Mouse (Mus musculus): ENCODE results near the gene Serpine1.
"Not testable (repeated sequence)": the region's sequence is repeated elsewhere in the genome, so short reads cannot be mapped to it uniquely, and the experiment has no call there.

The Serpine1 gene

GRCm38 (mm10) chr5:137072079-137072960 lies at the start of gene Serpine1:
Gene Serpine1, minus strand, starts transcription at chr5:137072268.
- peak; percentile 57 to 71 for DNase-seq

GRCm38 (mm10) chr5:137121280-137121679 lies 49.2 kb upstream of the Serpine1 start:
- no peak for DNase-seq

DNA sequence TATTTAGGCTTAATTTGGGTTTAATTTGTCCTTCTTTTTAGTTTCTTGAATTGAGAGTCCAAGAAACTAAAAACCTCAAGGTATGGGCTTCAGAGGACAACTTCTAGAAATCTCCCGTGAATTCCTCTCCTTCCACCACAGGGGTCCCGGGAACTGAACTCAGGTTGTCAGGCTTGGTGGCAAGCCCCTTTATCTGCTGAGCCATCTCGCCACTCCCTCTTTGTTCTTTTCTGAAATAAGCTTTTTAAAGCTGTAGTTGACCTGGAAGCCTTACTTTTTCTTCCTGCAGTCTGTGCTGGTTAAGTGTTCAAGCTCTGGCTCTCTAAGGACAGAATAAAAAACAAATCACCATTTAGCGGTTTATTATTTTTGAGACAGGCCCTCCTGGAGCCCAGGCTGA lies 46.8 kb upstream of the Serpine1 start:
- DNase-seq = no peak

GRCm38 (mm10) chr5:137117994-137118393 lies 45.9 kb upstream of the Serpine1 start:
- DNase-seq = not testable (repeated sequence)

DNA sequence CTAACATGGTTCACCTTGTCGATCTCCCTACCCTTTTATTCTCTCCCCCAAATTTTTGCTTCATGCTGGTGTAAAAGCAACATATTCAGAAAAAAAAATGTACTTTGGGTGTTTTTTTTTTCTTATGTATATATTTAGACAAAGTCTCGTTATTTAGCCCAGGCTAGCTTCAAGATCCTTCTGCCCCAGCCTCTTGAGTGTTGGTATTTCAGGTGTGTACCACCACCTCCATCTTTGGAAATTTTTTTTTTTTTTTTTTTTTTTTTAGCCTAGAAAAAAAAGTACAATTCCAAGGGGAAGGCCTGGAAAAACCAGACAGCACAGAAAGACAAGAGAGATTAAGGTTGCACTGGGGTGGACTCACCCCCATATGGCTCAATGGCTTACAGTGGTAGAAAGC lies 44.9 kb upstream of the Serpine1 start:
- DNase-seq = no peak

- DNase-seq = no peak
Observed at GRCm38 (mm10) chr5:137115866-137116847, 44.1 kb upstream of the Serpine1 start, which contains the start of gene Trim56. Gene Trim56, minus strand, starts transcription at chr5:137116209.

DNA sequence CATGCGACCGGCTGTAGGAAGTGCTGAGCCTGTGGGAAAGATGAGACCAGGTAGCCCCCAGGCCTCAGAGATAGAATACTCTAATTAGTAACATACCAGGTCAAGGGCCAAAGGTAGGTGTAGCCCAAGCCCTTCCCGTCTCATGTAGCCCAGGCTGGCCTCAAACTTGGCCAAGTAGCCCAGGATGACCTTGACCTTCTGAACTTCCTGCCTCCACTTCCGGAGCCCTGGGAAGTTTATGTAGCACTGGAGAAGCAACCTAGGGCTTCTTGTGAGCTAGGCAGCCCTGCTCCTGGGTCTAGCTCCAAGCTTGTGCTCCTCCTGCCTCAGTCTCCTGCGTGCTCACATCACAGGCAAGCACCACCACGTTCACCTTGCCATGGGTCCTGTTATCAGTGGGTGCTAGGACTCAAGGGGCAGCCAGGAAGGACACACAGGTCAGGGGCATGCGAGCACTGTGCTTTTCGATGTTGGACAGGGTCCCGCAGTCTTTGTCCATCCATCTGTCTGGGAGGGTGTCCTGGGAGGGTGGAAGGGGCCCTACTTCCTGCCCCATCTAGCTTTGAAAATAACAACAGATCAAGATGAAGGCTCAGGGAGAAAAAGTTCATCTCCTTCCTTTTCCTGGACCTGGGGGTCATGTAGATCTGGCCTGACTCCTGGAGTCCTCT lies 43.0 kb upstream of the Serpine1 start:
- no peak for DNase-seq

- DNase-seq = no peak
Observed at GRCm38 (mm10) chr5:137111542-137112408, 39.7 kb upstream of the Serpine1 start.

GRCm38 (mm10) chr5:137110863-137111262 lies 38.8 kb upstream of the Serpine1 start:
- DNase-seq = no peak

DNA sequence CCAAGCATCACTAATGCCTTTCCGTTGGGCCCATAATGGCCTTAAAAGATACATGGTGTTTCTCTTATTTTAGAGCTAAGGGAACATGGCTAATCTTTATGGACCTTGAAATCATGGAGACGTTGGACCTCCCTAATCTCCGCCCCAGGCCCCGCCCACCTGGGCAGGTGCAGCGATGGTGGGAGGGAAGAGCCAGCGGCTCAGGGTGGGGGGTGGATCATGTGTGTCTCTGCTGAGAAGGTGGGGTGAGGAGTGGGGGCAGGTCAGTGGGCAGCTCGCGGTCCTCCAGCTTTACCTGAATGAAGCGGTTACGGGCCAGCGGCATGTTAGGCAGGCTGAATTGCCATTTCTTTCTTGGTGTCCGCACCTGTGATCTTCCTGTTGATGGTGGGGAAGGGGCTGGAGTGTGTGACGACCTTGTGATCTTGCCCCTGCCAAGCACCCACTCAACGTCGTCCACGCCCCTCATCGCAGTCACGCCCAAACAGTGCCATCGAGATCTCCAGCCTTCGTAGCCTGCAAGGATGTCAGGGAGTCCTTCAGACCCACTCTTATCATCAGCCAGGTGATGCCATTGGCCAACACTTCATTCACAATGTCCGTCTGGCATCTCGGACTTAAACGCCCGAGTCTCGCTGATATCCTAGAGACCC lies 38.0 kb upstream of the Serpine1 start:
- no peak for DNase-seq

GRCm38 (mm10) chr5:137108111-137108510 lies 36.0 kb upstream of the Serpine1 start:
- DNase-seq = no peak

GRCm38 (mm10) chr5:137107670-137108069 lies 35.6 kb upstream of the Serpine1 start:
- no peak for DNase-seq

GRCm38 (mm10) chr5:137107024-137107423 lies 35.0 kb upstream of the Serpine1 start:
- peak; percentile 88 to 92 for DNase-seq

DNA sequence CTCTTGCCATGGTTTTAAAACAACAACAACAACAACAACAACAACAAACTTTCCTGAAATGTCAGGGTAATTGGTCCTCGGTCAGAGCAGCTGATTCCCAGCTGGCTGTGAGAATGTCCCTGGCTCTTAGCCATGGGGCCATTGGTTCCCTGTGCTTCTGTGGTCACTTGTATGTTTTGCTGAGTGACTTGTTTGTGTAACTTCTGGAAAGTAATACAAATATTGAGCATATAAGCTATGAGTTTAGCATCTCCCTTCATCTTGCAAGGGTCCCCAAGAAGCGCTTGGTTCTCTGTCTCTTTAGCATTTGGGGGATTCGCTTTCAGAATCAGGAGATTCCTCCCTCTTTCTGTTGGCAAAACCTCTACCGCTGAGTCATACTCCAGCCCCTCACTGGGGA lies 34.4 kb upstream of the Serpine1 start:
- no peak for DNase-seq

DNA sequence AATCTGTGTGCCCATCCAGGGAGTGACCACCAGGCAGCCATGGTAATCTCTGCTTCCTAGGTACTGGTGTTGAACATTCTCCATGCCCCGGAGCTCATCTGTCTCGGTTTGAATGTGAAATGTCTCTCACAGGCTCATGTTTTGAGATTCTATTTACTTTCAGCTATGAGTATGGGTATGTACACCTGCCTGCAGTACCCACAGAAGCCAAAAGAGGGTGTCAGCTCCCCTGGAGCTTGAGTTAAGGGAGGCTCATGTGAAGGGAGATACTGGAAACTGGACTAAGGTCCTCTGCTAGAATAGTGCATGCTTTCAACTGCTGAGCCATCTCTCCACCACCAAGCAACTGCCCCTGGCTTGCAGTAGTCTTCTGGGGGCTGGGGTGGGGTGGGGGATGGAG lies 31.9 kb upstream of the Serpine1 start:
- DNase-seq = no peak

DNA sequence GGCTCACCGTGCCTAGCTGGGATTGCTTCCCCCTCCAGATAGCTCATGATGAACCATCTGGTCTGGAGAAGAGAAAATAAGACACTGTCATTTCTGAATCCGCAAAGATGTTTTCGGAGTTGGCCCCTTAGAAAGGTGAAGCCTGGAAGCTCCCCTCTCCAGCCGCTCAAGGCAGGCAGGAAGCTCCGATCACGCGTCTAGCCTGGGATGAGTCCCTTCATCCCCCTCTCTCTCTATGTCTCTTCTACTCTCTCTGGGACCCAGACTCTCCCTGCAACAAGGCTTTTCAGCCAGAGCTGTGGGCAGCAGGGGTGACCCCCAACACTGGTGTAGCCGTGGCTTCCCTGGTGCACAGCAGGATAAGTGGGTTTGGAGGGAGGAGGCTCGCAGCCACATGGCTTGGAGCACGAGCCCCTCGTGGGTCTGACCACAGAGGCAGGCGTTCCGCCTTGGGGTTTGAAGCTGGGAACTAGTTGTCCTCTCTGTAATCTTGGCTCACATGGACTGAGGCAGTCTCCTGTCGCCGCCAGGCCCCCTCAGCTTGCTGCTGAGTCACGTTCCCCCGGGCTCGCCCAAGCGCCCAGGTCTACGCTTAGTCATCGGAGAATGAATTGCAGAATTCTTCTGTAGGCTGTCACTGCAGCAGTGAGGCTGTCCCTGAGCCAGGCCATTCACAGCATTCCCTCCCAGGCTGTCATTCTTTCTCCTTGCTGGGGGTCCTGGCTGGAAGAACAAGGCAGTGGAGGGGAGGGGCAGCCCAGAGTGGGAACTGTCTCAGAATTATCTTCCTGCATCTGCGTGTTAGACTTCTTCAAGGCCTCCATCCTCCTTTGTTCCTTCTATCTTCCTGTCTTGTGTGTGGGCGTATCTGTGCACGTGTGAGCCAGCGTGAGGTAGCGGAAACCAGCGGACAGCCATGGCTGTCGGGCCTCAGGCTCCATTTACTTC lies 30.8 kb upstream of the Serpine1 start:
- DNase-seq = peak; percentile 50 to 57

DNA sequence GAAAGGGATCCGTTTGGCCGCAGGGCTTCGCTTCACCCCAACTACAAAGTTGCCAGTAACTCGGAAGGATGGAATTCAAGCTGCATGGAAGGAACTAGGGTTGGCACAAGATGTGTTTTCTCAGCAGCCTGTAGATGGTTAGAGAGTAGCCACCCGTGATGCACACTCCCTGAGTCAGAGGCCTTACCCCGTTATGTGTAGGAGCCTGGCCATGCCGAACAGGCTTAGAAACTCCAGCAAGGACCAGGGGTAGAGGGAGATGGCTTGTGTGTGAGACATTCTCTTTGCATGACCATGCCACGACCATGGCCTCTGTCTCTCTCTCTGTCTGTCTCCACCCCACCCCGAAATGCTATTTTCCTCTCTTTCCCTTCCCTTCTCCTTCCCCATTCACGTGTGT lies 30.0 kb upstream of the Serpine1 start:
- no peak for DNase-seq

- DNase-seq = peak; percentile 59 to 76
Observed at GRCm38 (mm10) chr5:137100660-137101059, 28.6 kb upstream of the Serpine1 start.

- no peak for DNase-seq
Observed at GRCm38 (mm10) chr5:137098418-137098817, 26.4 kb upstream of the Serpine1 start.

- DNase-seq = no peak
Observed at GRCm38 (mm10) chr5:137096037-137096436, 24.0 kb upstream of the Serpine1 start.

All from cerebellum, postnatal 25 days (tissue).